Mouse (Mus musculus) left cerebral cortex, adult 2 months (tissue): Measurements from ENCODE around the gene Mapk14. TPM values are rescaled to one million over a fixed set of nuclear protein-coding genes. Genes with fewer than 3 reads are reported as not detected.

Source experiments
- DNase-seq, 2 experiments: peaks; one replicate each; pipeline ENCODE4 v3.0.0; 2021 to 2022; ENCODE audit warnings: low spot score in 2 of 2, mixed read lengths in 1 of 2; ENCODE audit errors: extremely low spot score in 1 of 2
- H3K27ac ChIP-seq: fragments of 200-600 bp; 2 replicates; pipeline ENCODE4 v1.8.1; 2022
- H3K4me3 ChIP-seq: fragments of 200-600 bp; 2 replicates; pipeline ENCODE4 v1.8.1; 2022
- CTCF ChIP-seq: fragments of 200-600 bp; IDR thresholded peaks from 2 replicates; pipeline ENCODE4 v1.8.1; 2022; ENCODE audit warnings: antibody characterized with exemption, mild to moderate bottlenecking, moderate library complexity
- intact Hi-C: fragments of 180-260 bp; cut with DNase I; formaldehyde crosslinking; loops from one replicate; pipeline ENCODE4 v1.15.1; 2025
- total RNA-seq, 2 experiments: library from RNA; stranded (reverse); gene quantifications; 2 replicates each; pipeline ENCODE4 v1.2.3; 2021

Mapk14 gene
- total RNA-seq, 2 experiments from 2014 or later = 86.2 to 88.2 TPM

DNA sequence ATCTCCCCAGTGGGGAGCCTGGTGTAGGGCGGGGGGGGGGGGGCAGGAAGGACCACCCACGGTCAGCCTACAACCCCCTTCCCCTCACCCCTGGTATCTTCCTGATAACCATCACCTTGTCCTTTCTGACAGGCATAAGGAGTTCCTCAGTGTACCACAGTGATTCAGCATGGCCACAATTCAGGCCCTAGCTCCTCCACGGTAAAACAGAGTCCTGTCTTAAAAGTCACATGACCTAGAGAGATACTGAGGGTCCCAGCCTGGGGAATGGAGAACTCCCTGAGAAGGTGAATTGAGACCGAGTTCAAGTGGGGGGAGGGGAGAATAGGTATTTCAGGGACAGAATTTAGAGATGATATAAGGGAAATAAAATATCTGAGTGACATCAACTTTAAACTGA, 3.8 kb upstream of the Mapk14 start:
- TF ChIP-seq CTCF = no peak
- Histone ChIP-seq H3K27ac (no peak overlapping the region), H3K4me3 (no peak overlapping the region)
- DNase-seq = no peak
- intact Hi-C loops = no loop called here

DNA sequence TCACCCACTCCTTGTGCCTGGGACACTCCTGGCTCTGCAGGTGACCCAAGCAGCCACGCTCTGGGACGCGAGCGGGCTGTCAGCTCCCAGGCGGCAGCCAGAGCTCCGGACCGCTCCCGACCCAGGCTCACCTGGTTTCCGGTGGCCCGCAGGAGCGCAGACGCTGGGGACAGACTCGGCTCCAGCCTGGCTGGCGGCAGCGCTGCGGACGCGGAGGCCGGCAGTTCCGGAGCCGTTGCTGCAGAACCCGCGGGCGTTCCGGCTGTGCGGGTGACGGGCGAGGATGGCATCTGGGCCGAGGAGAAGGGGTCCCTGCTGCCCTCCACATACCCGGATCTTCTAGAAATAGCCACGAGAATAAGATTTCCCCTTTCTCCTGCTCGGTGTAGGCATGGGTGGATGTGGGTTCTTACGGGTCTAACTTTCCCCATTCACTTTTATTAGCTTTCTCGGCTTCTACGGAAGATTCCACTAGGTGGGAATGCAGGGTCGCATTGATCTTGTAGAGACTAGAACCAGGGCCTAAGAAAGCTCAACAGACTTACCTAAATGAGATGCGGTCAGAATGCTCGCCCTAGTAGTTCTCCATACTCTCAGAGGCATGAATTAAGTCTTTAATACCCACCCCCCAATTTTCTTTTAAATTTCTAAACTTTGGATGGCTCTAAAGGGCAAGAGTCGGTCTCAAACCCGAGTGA, 1.4 kb upstream of the Mapk14 start, which contains the start of gene Slc26a8:
Gene Slc26a8 (minus strand): TSS at position 648 of the 698 bp plus-strand sequence.
- TF ChIP-seq CTCF = no peak
- peak; percentile 40 to 68 for DNase-seq
- intact Hi-C loops = loop anchor here (2.0 to 5.0 kb wide), 5 partner anchors 48 to 185 kb away; partner anchors contain the start of genes Brpf3 and Srpk1
- Histone ChIP-seq H3K4me3 (peak within 1 kb of the TSS; percentile 80), H3K27ac (peak within 1 kb of the TSS; percentile 95)

DNA sequence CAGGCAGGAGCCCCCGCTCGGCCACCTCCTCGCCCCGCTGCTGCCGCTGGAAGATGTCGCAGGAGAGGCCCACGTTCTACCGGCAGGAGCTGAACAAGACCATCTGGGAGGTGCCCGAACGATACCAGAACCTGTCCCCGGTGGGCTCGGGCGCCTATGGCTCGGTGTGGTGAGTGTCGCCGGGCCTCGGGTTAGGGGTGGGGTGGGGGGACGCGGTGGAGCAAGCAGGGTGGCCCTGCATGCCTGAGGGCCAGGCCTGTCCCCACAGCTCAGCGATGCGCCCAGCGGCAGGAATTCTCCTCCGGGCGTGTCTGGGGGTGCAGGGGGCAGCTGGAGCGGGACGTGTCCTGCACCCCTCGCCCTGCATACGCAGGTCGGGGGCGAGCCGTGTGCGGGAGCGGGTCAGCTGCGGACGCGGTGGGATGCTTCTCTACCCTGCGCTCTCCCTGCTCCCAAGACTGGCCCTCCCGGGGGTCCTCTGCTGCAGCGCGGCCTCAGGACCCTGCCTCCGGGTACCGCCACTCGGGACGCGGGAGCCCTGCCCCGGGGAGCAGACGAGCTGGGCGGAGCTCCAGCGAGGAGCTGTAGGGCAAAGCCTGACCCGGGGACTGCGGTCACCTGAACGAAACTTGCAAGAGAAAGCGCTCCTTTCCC, 685 bp downstream of the Mapk14 start:
- DNase-seq = peak; percentile 28 to 32
- H3K4me3 ChIP-seq = peak overlapping the region; percentile 80
- no peak for TF ChIP-seq CTCF
- intact Hi-C loops = loop anchor here (1.0 to 5.0 kb wide), 6 partner anchors 45 to 234 kb away; partner anchors contain the start of genes Brpf3 and Srpk1
- peak overlapping the region; percentile 95 for H3K27ac ChIP-seq

DNA sequence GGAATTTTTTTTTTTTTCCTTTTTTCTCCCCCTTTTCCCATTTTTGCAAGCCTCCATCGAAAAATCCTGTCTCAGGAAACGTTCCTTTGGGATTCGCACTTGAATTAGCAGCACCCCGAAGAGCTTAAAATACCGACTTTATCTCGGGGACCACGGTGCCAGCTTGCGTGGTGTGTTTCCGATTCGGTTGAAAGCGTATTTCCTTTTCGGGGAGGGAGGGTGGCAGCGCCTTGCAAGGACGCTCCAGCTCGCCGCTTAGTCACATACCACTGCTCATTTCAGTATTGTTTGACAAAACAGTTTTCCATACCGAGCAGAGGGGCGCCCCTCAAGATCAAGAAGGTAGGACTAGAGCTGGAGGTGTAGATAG, 1.2 kb downstream of the Mapk14 start:
- Histone ChIP-seq H3K27ac (peak overlapping the region; percentile 95), H3K4me3 (peak overlapping the region; percentile 80)
- TF ChIP-seq CTCF = no peak
- peak; percentile 46 to 49 for DNase-seq
- intact Hi-C loops = loop anchor here (5.0 kb wide), 2 partner anchors 45 to 70 kb away; partner anchors contain the start of gene Srpk1

DNA sequence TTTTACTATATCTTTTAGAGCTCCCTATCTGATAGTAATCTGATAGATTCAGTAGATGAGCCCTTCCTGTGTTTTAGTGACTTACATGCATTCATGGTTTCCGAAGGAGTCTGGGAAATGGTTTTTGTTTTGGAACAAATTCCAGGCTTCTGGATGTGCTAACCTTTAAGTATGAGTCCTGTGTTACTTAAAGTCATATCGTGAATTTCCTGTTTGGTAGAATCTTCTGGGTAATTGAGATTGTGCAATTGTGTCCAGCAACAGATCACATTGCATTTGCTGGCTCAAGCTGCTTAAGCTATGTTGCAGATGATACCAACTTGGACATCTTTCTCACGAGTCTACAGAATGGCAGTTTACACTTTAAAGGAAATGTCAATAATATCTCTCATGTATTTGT, 2.0 kb downstream of the Mapk14 start:
- TF ChIP-seq CTCF = no peak
- Histone ChIP-seq H3K4me3 (peak overlapping the region; percentile 80), H3K27ac (no peak overlapping the region)
- no peak for DNase-seq
- intact Hi-C loops = loop anchor here (5.0 kb wide), 2 partner anchors 44 to 71 kb away; partner anchors contain the start of gene Srpk1

DNA sequence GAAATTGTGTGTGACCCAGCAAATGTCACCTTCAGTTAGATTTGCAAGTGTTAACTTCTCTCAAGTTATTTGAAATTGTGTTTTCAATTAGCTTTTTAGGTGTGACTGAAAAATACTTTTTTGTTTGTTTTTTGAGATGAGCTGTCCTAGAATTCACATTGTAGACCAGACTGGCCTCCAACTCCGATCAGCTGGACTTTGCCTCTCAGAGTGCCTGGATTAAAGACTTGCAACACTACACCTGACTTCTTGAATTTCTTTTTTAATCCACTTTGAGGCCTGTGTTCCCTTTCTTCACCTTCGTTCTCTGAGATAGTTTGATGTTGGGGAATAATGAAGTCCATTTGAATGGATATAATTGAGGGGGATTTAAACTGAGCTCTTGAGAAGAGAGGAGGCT, 2.9 kb downstream of the Mapk14 start:
- intact Hi-C loops = loop anchor here (5.0 kb wide), 2 partner anchors 43 to 72 kb away; partner anchors contain the start of gene Srpk1
- no peak for DNase-seq
- H3K27ac ChIP-seq = no peak overlapping the region
- H3K4me3 ChIP-seq = no peak overlapping the region
- TF ChIP-seq CTCF = no peak

DNA sequence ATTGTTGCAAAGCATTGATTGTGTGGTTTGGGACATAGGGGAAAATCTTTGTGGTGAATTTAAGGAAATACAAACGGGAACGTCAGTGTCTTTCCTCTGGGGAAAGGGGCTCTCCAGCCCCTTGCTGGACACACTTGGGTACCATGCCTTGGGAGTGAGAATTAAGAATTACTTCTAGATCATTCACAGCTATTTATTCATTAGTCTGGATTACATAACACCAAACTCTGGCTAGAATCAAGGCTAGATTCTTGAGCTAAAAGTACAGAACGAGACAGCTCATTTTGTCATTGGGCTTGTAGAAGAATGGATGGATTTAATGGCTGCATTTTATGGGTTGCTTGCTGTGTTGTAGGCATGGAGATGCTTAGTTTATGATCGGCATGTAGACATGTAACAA, 3.7 kb downstream of the Mapk14 start:
- intact Hi-C loops = loop anchor here (5.0 kb wide), 2 partner anchors 42 to 73 kb away; partner anchors contain the start of gene Srpk1
- H3K4me3 ChIP-seq = no peak overlapping the region
- no peak for TF ChIP-seq CTCF
- no peak for DNase-seq
- H3K27ac ChIP-seq = no peak overlapping the region

DNA sequence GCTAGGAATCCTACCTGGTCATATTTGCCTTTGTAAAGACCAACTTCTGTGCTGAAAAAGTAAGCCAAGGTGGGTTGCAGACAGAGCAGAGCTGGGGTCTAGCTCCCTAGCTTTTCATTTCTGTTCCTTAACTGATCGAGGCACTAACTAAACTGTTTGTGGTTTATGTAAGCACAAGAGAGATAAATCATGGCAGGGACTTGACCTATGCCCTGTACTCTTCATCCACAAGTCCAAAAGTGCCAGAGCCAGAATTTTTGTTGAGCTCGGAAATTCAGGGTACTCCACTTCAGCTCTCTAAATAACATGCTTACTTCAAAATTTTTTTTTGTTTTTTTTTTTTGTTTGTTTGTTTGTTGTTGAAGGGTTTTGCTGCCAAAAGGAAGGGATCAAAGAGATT, 5.5 kb downstream of the Mapk14 start:
- Histone ChIP-seq H3K4me3 (no peak overlapping the region), H3K27ac (no peak overlapping the region)
- TF ChIP-seq CTCF = no peak
- no peak for DNase-seq
- intact Hi-C loops = no loop called here

DNA sequence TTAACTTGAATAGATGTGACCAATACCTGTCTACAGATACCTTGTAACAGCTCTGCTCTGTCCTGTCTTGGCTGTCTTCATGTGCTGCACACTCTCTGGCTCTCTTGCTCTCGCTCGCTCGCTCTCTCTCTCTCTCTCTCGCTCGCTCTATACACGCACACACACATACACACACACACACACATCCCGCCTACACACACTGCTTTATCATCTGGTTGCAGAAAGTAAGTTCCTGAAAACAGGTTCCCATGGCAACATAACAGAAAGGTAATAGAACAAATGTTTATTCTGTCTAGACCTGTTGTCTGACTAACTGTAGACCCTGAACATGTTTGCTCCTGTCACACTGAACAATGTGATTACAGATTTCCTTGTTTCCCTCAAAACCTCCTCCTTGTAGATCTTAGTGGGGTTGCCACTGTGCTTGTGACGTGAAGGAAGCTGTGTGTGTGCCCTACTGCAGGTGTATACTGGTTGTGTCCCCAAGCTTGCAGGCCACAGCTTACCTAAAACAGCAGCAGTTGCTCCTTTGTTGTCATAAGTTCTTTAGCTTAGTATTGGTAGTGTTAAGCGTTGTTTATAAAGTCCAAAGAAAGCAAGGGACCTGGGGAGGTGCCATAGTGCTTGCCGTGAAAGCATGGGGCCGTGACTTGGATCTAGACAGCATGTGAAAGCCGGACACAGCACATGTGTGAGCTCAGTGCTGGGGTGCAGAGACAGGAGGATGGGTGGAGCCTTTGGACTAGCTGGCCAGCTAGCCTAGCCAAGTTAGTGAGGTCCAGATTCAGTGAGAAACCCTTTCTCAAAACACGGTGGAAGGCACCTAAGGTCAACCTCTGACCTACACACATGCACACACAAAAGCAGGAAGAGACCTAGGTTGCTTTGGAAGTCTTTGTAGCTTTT, 6.4 kb downstream of the Mapk14 start:
- intact Hi-C loops = no loop called here
- peak overlapping the region; percentile 13; the same call in 1 of the 2 replicates for H3K4me3 ChIP-seq
- peak in 1 of 2 experiments; percentile 56 for DNase-seq

DNA sequence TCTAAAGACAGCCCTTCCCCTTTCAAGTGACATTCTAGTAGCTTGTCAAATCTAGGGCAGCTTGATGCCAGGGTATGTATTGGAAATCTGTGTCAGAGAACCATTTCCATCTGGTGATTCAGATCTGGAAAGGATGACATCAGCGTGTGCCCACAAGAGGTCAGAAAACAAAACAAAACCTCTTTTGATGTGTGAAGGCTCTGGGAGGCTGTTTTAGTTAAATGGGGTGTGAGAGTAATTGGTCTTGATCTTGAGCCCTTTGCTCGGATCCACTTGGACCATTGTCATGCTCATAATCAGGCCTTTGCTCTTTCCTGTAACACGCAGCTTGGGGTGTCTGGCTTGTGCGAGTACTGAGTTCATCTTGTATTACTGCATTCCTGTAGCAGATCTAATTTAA, 7.1 kb downstream of the Mapk14 start:
- H3K27ac ChIP-seq = peak overlapping the region; percentile 1; the same call in 1 of the 2 replicates
- no peak overlapping the region for H3K4me3 ChIP-seq
- DNase-seq = no peak
- intact Hi-C loops = no loop called here
- TF ChIP-seq CTCF = no peak

More for the DNA sequence above, 6.4 kb downstream of the Mapk14 start:
- H3K27ac ChIP-seq = peak overlapping the region; percentile 1; the same call in 1 of the 2 replicates
- TF ChIP-seq CTCF = no peak

DNA sequence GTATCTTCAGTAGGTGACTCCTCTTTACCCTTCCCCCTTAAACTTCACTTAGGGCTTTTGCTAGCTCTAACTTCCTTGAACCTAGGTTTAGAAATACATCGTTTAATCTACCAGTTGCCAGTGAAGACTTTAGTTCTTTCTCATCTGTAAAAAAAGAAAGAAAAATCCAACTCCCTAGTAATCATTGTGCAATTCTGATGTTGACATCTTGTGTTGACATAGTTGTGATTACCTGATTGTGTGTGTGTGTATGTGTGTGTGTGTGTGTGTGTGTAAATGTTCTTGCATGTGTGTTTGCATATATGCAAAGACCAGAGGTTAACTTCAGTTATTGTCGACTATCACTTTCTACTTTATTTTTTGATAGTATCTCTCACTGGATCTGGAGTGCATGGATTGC, 7.5 kb downstream of the Mapk14 start:
- intact Hi-C loops = no loop called here
- Histone ChIP-seq H3K4me3 (no peak overlapping the region), H3K27ac (no peak overlapping the region)
- no peak for TF ChIP-seq CTCF
- no peak for DNase-seq
